Mouse (Mus musculus): Measurements from ENCODE around the gene Usp35.

DNA sequence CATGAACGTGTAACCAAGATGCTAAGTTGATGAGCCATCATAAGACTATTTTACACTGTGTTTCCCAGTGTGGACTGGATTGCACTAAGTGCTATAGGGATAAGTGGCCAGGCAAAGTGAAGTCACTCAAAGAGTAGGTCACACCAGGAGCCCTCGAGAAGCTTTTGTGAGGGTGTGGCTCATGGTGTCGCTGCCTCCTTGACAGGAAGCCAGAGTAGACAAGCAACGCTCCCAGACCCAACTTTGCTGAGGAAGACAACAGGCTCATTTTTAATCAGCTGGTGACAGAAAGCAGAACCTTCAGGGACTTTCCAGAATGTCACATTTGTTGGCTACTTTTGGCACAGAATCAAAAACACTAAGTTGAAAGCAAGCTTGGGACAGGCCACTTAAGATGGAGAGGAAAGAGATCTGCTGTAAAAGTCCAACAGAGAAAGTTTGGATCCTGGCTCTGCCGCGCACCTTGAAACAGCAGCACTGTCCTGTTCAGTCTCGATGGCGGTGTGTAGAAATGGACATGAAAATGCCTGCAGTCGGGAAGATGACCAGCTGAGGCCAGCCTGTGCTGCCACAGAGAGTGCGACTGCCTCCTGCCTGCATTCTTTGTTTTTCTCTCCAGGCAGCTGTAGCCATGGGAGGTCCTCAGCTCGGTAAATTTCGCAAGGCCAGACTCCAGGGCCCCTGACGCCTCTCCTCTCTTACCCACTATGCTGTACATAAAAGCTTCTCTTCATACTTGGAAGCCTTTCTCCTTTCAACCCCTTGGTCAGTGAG lies 23.4 kb upstream of the Usp35 start:
- TF ChIP-seq CTCF (IDR thresholded peaks at IDR 0.05; ENCODE audit: low read depth): no peak
- TF ChIP-seq EP300 (IDR thresholded peaks at IDR 0.05; ENCODE audit: low read depth): no peak
